Mouse (Mus musculus) CD4-positive helper T cell, adult 2 months (primary cell): ENCODE measurements around the gene Fkbp9.
A peak's percentile ranks its signal among the peaks of the same experiment; 100 is the strongest.

Experiments used
- DNase-seq: peaks from one replicate; pipeline ENCODE4 v3.0.0-alpha.2; 2012; ENCODE audit warnings: low read depth, missing footprints, low spot score

The Fkbp9 gene

GRCm38 (mm10) chr6:56904982-56905381 lies 73.1 kb downstream of the Fkbp9 start:
- no peak for DNase-seq

GRCm38 (mm10) chr6:56905486-56905885 lies 73.6 kb downstream of the Fkbp9 start:
- no peak for DNase-seq

GRCm38 (mm10) chr6:56906121-56906846 lies 74.4 kb downstream of the Fkbp9 start:
- no peak for DNase-seq

GRCm38 (mm10) chr6:56907973-56908372 lies 76.1 kb downstream of the Fkbp9 start:
- no peak for DNase-seq

- no peak for DNase-seq
Measured at GRCm38 (mm10) chr6:56908397-56908796, 76.5 kb downstream of the Fkbp9 start.

GRCm38 (mm10) chr6:56908912-56909311 lies 77.1 kb downstream of the Fkbp9 start:
- peak; percentile 69 for DNase-seq

- DNase-seq = no peak
Measured at GRCm38 (mm10) chr6:56910910-56911309, 79.1 kb downstream of the Fkbp9 start.

GRCm38 (mm10) chr6:56913092-56913858 lies 81.4 kb downstream of the Fkbp9 start:
- DNase-seq = no peak

- peak; percentile 84 for DNase-seq
Measured at GRCm38 (mm10) chr6:56916279-56916678, 84.4 kb downstream of the Fkbp9 start.

GRCm38 (mm10) chr6:56917578-56918368 lies 85.9 kb downstream of the Fkbp9 start:
- no peak for DNase-seq

GRCm38 (mm10) chr6:56919330-56920044 lies 87.6 kb downstream of the Fkbp9 start:
- peak; percentile 46 for DNase-seq

GRCm38 (mm10) chr6:56920222-56921092 lies 88.6 kb downstream of the Fkbp9 start:
- DNase-seq = no peak

GRCm38 (mm10) chr6:56923331-56923725 lies 91.5 kb downstream of the Fkbp9 start:
- DNase-seq = no peak

GRCm38 (mm10) chr6:56923726-56924707 lies 92.2 kb downstream of the Fkbp9 start, which contains the start of the genes Nt5c3 and Vmn1r4:
Gene Nt5c3 (minus strand): TSS chr6:56923932.
Gene Vmn1r4 (plus strand): TSS chr6:56924015.
- DNase-seq = peak; percentile 97
